Mouse (Mus musculus) embryo, embryonic 11.5 days (tissue): ENCODE data around the gene Spata31d1b.
A peak's percentile ranks its signal among the peaks of the same experiment; 100 is the strongest.
"Not testable (repeated sequence)": the region's sequence is repeated elsewhere in the genome, so short reads cannot be mapped to it uniquely, and the experiment has no call there.

Experiments
- DNase-seq: peaks from one replicate; pipeline ENCODE4 v3.0.0-alpha.2; 2012; ENCODE audit warnings: low read depth, low spot score

Spata31d1b gene

GRCm38 (mm10) chr13:59694008-59694407 is 18.1 kb upstream of the Spata31d1b start, which contains the start of gene 4921517D22Rik:
TSS of gene 4921517D22Rik (minus strand) at chr13:59694108.
- no peak for DNase-seq

GRCm38 (mm10) chr13:59695781-59696180 is 16.3 kb upstream of the Spata31d1b start:
- no peak for DNase-seq

- DNase-seq, result no peak
Measured at GRCm38 (mm10) chr13:59699131-59699530, 13.0 kb upstream of the Spata31d1b start.

- not testable (repeated sequence) for DNase-seq
Measured at GRCm38 (mm10) chr13:59700137-59700536, 11.9 kb upstream of the Spata31d1b start.

- no peak for DNase-seq
Measured at GRCm38 (mm10) chr13:59703514-59703913, 8.6 kb upstream of the Spata31d1b start.

GRCm38 (mm10) chr13:59704562-59704961 is 7.5 kb upstream of the Spata31d1b start:
- no peak for DNase-seq

- no peak for DNase-seq
Measured at GRCm38 (mm10) chr13:59710230-59710629, 1.9 kb upstream of the Spata31d1b start, which contains the start of gene Spata31d1a. TSS of gene Spata31d1a (minus strand) at chr13:59710330.

- no peak for DNase-seq
Measured at GRCm38 (mm10) chr13:59713710-59714109, 1.6 kb downstream of the Spata31d1b start.

- not testable (repeated sequence) for DNase-seq
Measured at GRCm38 (mm10) chr13:59718857-59719440, 6.9 kb downstream of the Spata31d1b start.

GRCm38 (mm10) chr13:59719475-59719874 is 7.4 kb downstream of the Spata31d1b start:
- DNase-seq, result no peak

- not testable (repeated sequence) for DNase-seq
Measured at GRCm38 (mm10) chr13:59722089-59722488, 10.0 kb downstream of the Spata31d1b start.

GRCm38 (mm10) chr13:59726139-59726867 is 14.2 kb downstream of the Spata31d1b start:
- DNase-seq, result no peak

GRCm38 (mm10) chr13:59728378-59729093 is 16.5 kb downstream of the Spata31d1b start:
- DNase-seq, result peak; percentile 79

- DNase-seq, result no peak
Measured at GRCm38 (mm10) chr13:59731652-59732051, 19.6 kb downstream of the Spata31d1b start, which contains the start of gene Spata31d1d. TSS of gene Spata31d1d (minus strand) at chr13:59731752.

GRCm38 (mm10) chr13:59733936-59734335 is 21.9 kb downstream of the Spata31d1b start:
- no peak for DNase-seq

GRCm38 (mm10) chr13:59734347-59734746 is 22.3 kb downstream of the Spata31d1b start:
- DNase-seq, result not testable (repeated sequence)

GRCm38 (mm10) chr13:59735190-59735589 is 23.1 kb downstream of the Spata31d1b start:
- DNase-seq, result no peak

- DNase-seq, result no peak
Measured at GRCm38 (mm10) chr13:59738455-59738854, 26.4 kb downstream of the Spata31d1b start.

GRCm38 (mm10) chr13:59739397-59739796 is 27.3 kb downstream of the Spata31d1b start:
- DNase-seq, result no peak

- DNase-seq, result no peak
Measured at GRCm38 (mm10) chr13:59741096-59741495, 29.0 kb downstream of the Spata31d1b start.

- no peak for DNase-seq
Measured at GRCm38 (mm10) chr13:59741697-59742096, 29.6 kb downstream of the Spata31d1b start.

- DNase-seq, result no peak
Measured at GRCm38 (mm10) chr13:59745462-59745861, 33.4 kb downstream of the Spata31d1b start.
